20 mouse cellular contexts compared by ENCODE assay signal in genomic region chr2:152240580-152240979, GRCm38 (mm10).
"Had no signal": no experiment of that assay in that cellular context is flagged by ENCODE, and none has a peak within 500 bp of the region (broad histone marks: within the 10 kb centered on the region; RNA-seq: fewer than 3 reads in every experiment).

No protein-coding gene starts in this region.

- ATAC-seq: liver, embryonic 12.5 days; midbrain, embryonic 15.5 days had no signal

- H3K27ac ChIP-seq: layer of hippocampus, adult 2 months; limb, embryonic 10.5 days; limb, embryonic 13.5 days; liver, embryonic 12.5 days; liver, embryonic 15.5 days; lung, embryonic 15.5 days; macrophage; midbrain, embryonic 12.5 days; midbrain, embryonic 15.5 days; neural tube, embryonic 13.5 days; stomach, embryonic 15.5 days had no signal

- H3K4me1 ChIP-seq: limb, embryonic 10.5 days; limb, embryonic 13.5 days; liver, embryonic 15.5 days; lung, embryonic 15.5 days; midbrain, embryonic 12.5 days; midbrain, embryonic 15.5 days had no signal

- H3K4me2 ChIP-seq: limb, embryonic 13.5 days; liver, embryonic 12.5 days; liver, embryonic 15.5 days; lung, embryonic 15.5 days; midbrain, embryonic 12.5 days; midbrain, embryonic 15.5 days; neural tube, embryonic 13.5 days; stomach, embryonic 15.5 days had no signal

- H3K27me3 ChIP-seq: limb, embryonic 13.5 days; liver, embryonic 12.5 days; liver, embryonic 15.5 days; lung, embryonic 15.5 days; midbrain, embryonic 12.5 days; midbrain, embryonic 15.5 days; neural tube, embryonic 13.5 days; stomach, embryonic 15.5 days had no signal

- H3K9ac ChIP-seq: limb, embryonic 13.5 days; liver, embryonic 12.5 days; liver, embryonic 15.5 days; lung, embryonic 15.5 days; midbrain, embryonic 12.5 days; midbrain, embryonic 15.5 days; neural tube, embryonic 13.5 days; stomach, embryonic 15.5 days had no signal

- H3K4me3 ChIP-seq: layer of hippocampus, adult 2 months; limb, embryonic 10.5 days; limb, embryonic 13.5 days; liver, embryonic 12.5 days; liver, embryonic 15.5 days; lung, embryonic 15.5 days; midbrain, embryonic 12.5 days; midbrain, embryonic 15.5 days; neural tube, embryonic 13.5 days; stomach, embryonic 15.5 days had no signal

- H3K9me3 ChIP-seq: limb, embryonic 10.5 days; limb, embryonic 13.5 days; liver, embryonic 12.5 days; liver, embryonic 15.5 days; lung, embryonic 15.5 days; midbrain, embryonic 12.5 days; midbrain, embryonic 15.5 days; neural tube, embryonic 13.5 days; stomach, embryonic 15.5 days had no signal

- DNase-seq: kidney, adult 9 months; kidney, postnatal 14 days; kidney, postnatal 4 days; layer of hippocampus, adult 9-11 months; liver; retina, postnatal 1 day; right cerebral cortex, postnatal 25 days; spleen, adult 18-20 months; thymus, postnatal 25 days had no signal
